Mouse (Mus musculus) limb, embryonic 15.5 days (tissue): ENCODE measurements around the gene Hes1. TPM values are rescaled to one million over a fixed set of nuclear protein-coding genes. Genes with fewer than 3 reads are reported as not detected.

Experiments used
- ATAC-seq: fragments of 200-750 bp; cut with Nextera tagmentation; 2 replicates; pipeline ENCODE4 v1.8.0; 2017; ENCODE audit warnings: low read depth, moderate TSS enrichment; ENCODE audit not compliant: insufficient number of reproducible peaks, low FRiP score, low TSS enrichment
- H3K27ac ChIP-seq: fragments of 300-500 bp; sonication (generic); 2 replicates; pipeline ENCODE4 v1.5.1; 2015; ENCODE audit warnings: moderate library complexity, mild to moderate bottlenecking, inconsistent platforms
- H3K27me3 ChIP-seq: fragments of 300-500 bp; sonication (generic); 2 replicates; pipeline ENCODE4 v1.6.1; 2015; ENCODE audit warnings: inconsistent platforms
- H3K36me3 ChIP-seq: fragments of 300-500 bp; sonication (generic); 2 replicates; pipeline ENCODE4 v1.6.1; 2015; ENCODE audit warnings: inconsistent platforms
- H3K4me1 ChIP-seq: fragments of 300-500 bp; sonication (generic); 2 replicates; pipeline ENCODE4 v1.6.1; 2015; ENCODE audit warnings: inconsistent platforms
- H3K4me2 ChIP-seq: fragments of 300-500 bp; sonication (generic); 2 replicates; pipeline ENCODE4 v1.6.1; 2015; ENCODE audit warnings: mild to moderate bottlenecking, inconsistent platforms
- H3K4me3 ChIP-seq: fragments of 300-500 bp; sonication (generic); 2 replicates; pipeline ENCODE4 v1.5.1; 2015; ENCODE audit warnings: mild to moderate bottlenecking, inconsistent platforms
- H3K9ac ChIP-seq: fragments of 300-500 bp; sonication (generic); 2 replicates; pipeline ENCODE4 v1.6.1; 2015; ENCODE audit warnings: inconsistent platforms
- H3K9me3 ChIP-seq: fragments of 300-500 bp; sonication (generic); 2 replicates; pipeline ENCODE4 v1.6.1; 2016; ENCODE audit warnings: inconsistent platforms
- WGBS: fragments of 180-500 bp; shearing (Covaris S2); methylation state at CpG from one replicate; pipeline ENCODE4 v1.1.7; 2015; 5-methylcytosine and 5-hydroxymethylcytosine counted together
- polyA plus RNA-seq: library from polyadenylated mRNA; unstranded; fragments of >200 nt; fragmentation: Nextera tagmentation; extraction: Ambion mirVana; gene quantifications from 2 replicates; pipeline ENCODE4 v1.2.1, GENCODE M21; 2015

Gene Hes1
- polyA plus RNA-seq, 1 experiment from 2014 or later = 60.5 TPM

DNA sequence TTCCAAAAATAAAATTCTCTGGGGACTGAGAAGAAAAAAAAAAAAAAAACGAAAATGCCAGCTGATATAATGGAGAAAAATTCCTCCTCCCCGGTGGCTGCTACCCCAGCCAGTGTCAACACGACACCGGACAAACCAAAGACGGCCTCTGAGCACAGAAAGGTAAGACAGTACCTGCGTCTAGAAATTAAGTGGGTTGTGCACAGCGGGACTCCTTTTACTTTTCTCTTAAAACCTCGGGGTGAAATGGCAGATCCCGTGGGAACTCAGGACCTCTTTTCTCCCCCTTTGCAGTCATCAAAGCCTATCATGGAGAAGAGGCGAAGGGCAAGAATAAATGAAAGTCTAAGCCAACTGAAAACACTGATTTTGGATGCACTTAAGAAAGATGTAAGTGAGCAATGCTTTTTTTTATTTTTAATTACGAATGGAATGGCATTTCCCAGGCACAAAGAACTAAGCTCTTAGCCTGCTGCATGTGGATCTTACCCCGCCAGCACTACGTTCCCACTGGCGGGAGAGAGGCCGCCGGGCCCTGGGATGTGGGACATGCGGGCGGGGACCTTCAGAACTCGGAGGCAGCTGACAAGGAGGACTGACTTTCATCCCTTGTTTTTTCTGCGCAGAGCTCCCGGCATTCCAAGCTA is 1.5 kb downstream of the Hes1 start:
- peak overlapping the region; percentile 53 for H3K9ac ChIP-seq
- peak overlapping the region; percentile 65 for H3K4me3 ChIP-seq
- peak overlapping the region; percentile 98 for H3K27ac ChIP-seq
- WGBS = under 1% methylated on average over 21 of the region's 21 CpGs
- peak overlapping the region; percentile 90 for H3K4me2 ChIP-seq
- ATAC-seq = no peak
- no peaks in the 10 kb centered on the region for H3K36me3 ChIP-seq
- no peaks in the 10 kb centered on the region for H3K27me3 ChIP-seq
- H3K9me3 ChIP-seq = no peaks in the 10 kb centered on the region
- H3K4me1 ChIP-seq = peaks cover 56% of the 10 kb centered on the region

GRCm38 (mm10) chr16:30066184-30066851 is 2.1 kb downstream of the Hes1 start:
- Histone ChIP-seq H3K4me3 (peak overlapping the region; percentile 65), H3K27ac (peak overlapping the region; percentile 98), H3K9ac (peak overlapping the region; percentile 53), H3K4me2 (peak overlapping the region; percentile 90), H3K9me3 (no peaks in the 10 kb centered on the region), H3K27me3 (no peaks in the 10 kb centered on the region), H3K36me3 (no peaks in the 10 kb centered on the region), H3K4me1 (peaks cover 55% of the 10 kb centered on the region)
- under 1% methylated on average over 38 of the region's 38 CpGs for WGBS
- no peak for ATAC-seq

DNA sequence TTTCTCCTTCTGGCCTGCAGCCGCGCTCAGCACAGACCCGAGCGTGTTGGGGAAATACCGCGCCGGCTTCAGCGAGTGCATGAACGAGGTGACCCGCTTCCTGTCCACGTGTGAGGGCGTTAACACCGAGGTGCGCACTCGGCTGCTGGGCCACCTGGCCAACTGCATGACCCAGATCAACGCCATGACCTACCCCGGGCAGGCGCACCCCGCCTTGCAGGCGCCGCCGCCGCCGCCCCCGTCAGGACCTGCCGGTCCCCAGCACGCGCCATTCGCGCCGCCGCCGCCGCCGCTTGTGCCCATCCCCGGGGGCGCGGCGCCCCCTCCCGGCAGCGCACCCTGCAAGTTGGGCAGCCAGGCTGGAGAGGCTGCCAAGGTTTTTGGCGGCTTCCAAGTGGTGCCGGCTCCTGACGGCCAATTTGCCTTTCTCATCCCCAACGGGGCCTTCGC is 2.7 kb downstream of the Hes1 start:
- ATAC-seq = no peak
- Histone ChIP-seq H3K27ac (peak overlapping the region; percentile 98), H3K9ac (peak overlapping the region; percentile 53), H3K4me3 (peak overlapping the region; percentile 65), H3K4me1 (peaks cover 54% of the 10 kb centered on the region), H3K4me2 (peak overlapping the region; percentile 90), H3K27me3 (no peaks in the 10 kb centered on the region), H3K9me3 (no peaks in the 10 kb centered on the region), H3K36me3 (no peaks in the 10 kb centered on the region)
- WGBS = under 1% methylated on average over 46 of the region's 46 CpGs

- H3K27me3 ChIP-seq = no peaks in the 10 kb centered on the region
- peak overlapping the region; percentile 86 for H3K27ac ChIP-seq
- no peak overlapping the region for H3K9ac ChIP-seq
- 3% methylated on average over 36 of the region's 36 CpGs for WGBS
- peak overlapping the region; percentile 29 for H3K4me3 ChIP-seq
- no peaks in the 10 kb centered on the region for H3K9me3 ChIP-seq
- peaks cover 39% of the 10 kb centered on the region for H3K4me1 ChIP-seq
- ATAC-seq = no peak; the same call in 1 of the 2 replicates
- H3K4me2 ChIP-seq = peak overlapping the region; percentile 55
- H3K36me3 ChIP-seq = no peaks in the 10 kb centered on the region
Measured at GRCm38 (mm10) chr16:30068041-30069020, 4.1 kb downstream of the Hes1 start.

DNA sequence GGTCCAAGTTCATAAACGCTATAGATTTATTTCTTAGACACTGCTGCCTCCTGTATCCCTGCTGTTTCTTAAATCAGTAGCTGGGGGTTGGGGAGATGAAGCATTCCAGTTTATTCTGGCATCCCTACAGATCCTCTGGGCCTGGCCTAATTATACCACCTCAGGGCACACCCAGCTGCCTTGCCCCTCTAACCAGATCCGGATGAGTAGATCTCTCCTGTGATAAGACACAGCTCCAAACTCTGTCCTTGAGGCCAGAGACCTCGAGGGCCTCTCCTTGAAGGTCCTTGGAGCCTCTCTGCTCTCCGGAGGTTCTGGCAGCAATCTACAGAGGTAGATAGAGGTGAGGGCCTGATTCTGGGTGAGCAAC is 5.4 kb downstream of the Hes1 start:
- 2% methylated on average over 4 of the region's 4 CpGs for WGBS
- no peaks in the 10 kb centered on the region for H3K36me3 ChIP-seq
- H3K9me3 ChIP-seq = no peaks in the 10 kb centered on the region
- peak overlapping the region; percentile 45 for H3K4me3 ChIP-seq
- ATAC-seq = no peak
- H3K4me2 ChIP-seq = peak overlapping the region; percentile 83
- H3K27me3 ChIP-seq = no peaks in the 10 kb centered on the region
- H3K9ac ChIP-seq = no peak overlapping the region; the same call in 1 of the 2 replicates
- H3K27ac ChIP-seq = peak overlapping the region; percentile 96
- peaks cover 34% of the 10 kb centered on the region for H3K4me1 ChIP-seq

- peak overlapping the region; percentile 42 for H3K9ac ChIP-seq
- H3K27me3 ChIP-seq = no peaks in the 10 kb centered on the region
- H3K4me3 ChIP-seq = peak overlapping the region; percentile 45
- peak overlapping the region; percentile 83 for H3K4me2 ChIP-seq
- H3K27ac ChIP-seq = peak overlapping the region; percentile 96
- peak; percentile 77 for ATAC-seq
- no peaks in the 10 kb centered on the region for H3K36me3 ChIP-seq
- WGBS = under 1% methylated on average over 64 of the region's 82 CpGs
- no peaks in the 10 kb centered on the region for H3K9me3 ChIP-seq
- peaks cover 28% of the 10 kb centered on the region for H3K4me1 ChIP-seq
Measured at GRCm38 (mm10) chr16:30069950-30070770, 6.0 kb downstream of the Hes1 start.

- Histone ChIP-seq H3K4me2 (peak overlapping the region; percentile 83), H3K36me3 (no peaks in the 10 kb centered on the region), H3K9ac (peak overlapping the region; percentile 42; the same call in 1 of the 2 replicates), H3K27ac (peak overlapping the region; percentile 96), H3K4me1 (peaks cover 28% of the 10 kb centered on the region), H3K9me3 (no peaks in the 10 kb centered on the region), H3K27me3 (no peaks in the 10 kb centered on the region), H3K4me3 (peak overlapping the region; percentile 45)
- WGBS = 8% methylated on average over 12 of the region's 12 CpGs
- no peak for ATAC-seq
Measured at GRCm38 (mm10) chr16:30070771-30071191, 6.6 kb downstream of the Hes1 start.

GRCm38 (mm10) chr16:30073317-30073716 is 9.1 kb downstream of the Hes1 start:
- 98% methylated on average over 1 of the region's 1 CpGs for WGBS
- Histone ChIP-seq H3K4me3 (no peak overlapping the region), H3K27me3 (no peaks in the 10 kb centered on the region), H3K9ac (no peak overlapping the region), H3K4me2 (no peak overlapping the region), H3K36me3 (no peaks in the 10 kb centered on the region), H3K4me1 (peaks cover 24% of the 10 kb centered on the region), H3K9me3 (no peaks in the 10 kb centered on the region), H3K27ac (no peak overlapping the region)
- no peak for ATAC-seq

DNA sequence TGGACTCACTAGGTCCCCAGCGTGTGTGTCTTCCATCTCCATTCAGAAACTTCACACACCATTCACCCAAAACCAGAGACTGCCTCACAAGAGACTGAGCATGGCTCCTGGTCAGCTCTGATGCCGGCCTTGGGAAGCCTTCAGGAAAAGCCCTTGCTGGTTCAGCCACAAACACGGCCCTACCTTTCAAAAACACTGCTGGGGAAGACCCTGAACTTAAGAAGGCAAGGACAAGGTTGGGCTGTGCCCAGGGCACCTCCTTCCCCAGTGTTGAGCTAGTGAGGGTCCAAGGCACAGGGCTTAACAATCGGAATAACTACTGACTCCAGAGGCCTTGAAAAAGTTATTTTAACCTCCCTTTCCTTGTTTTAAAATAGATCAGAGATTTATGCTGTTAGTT is 17.3 kb downstream of the Hes1 start:
- Histone ChIP-seq H3K9ac (no peak overlapping the region), H3K36me3 (no peaks in the 10 kb centered on the region), H3K9me3 (no peaks in the 10 kb centered on the region), H3K4me3 (no peak overlapping the region), H3K4me1 (peaks cover 10% of the 10 kb centered on the region; the same call in 1 of the 2 replicates), H3K27ac (no peak overlapping the region), H3K27me3 (no peaks in the 10 kb centered on the region), H3K4me2 (no peak overlapping the region)
- WGBS = 55% methylated on average over 4 of the region's 4 CpGs
- no peak for ATAC-seq

- Histone ChIP-seq H3K27me3 (no peaks in the 10 kb centered on the region), H3K4me3 (no peak overlapping the region), H3K4me1 (peaks cover 10% of the 10 kb centered on the region; the same call in 1 of the 2 replicates), H3K4me2 (no peak overlapping the region), H3K27ac (no peak overlapping the region), H3K9me3 (no peaks in the 10 kb centered on the region), H3K36me3 (no peaks in the 10 kb centered on the region), H3K9ac (no peak overlapping the region)
- 71% methylated on average over 4 of the region's 4 CpGs for WGBS
- ATAC-seq = no peak
Measured at GRCm38 (mm10) chr16:30081980-30082379, 17.8 kb downstream of the Hes1 start.

GRCm38 (mm10) chr16:30082965-30083364 is 18.8 kb downstream of the Hes1 start:
- Histone ChIP-seq H3K36me3 (no peaks in the 10 kb centered on the region), H3K9me3 (no peaks in the 10 kb centered on the region), H3K4me1 (peaks cover 10% of the 10 kb centered on the region; the same call in 1 of the 2 replicates), H3K4me2 (no peak overlapping the region), H3K27ac (no peak overlapping the region), H3K27me3 (no peaks in the 10 kb centered on the region), H3K4me3 (no peak overlapping the region), H3K9ac (no peak overlapping the region)
- 92% methylated on average over 8 of the region's 8 CpGs for WGBS
- ATAC-seq = no peak
